Comparison of ENCODE assay signal across 9 mouse cellular contexts in genomic region chr3:88022322-88023191, GRCm38 (mm10). TPM values are rescaled to one million over a fixed set of nuclear protein-coding genes. Genes with fewer than 3 reads are reported as not detected.
DNase-seq lines count a peak whose midpoint lies in the region; ATAC-seq lines count a peak whose summit lies in the region.
"Had no signal": no experiment of that assay in that cellular context is flagged by ENCODE, and none has a peak within 500 bp of the region (broad histone marks: within the 10 kb centered on the region; RNA-seq: fewer than 3 reads in every experiment).

No protein-coding gene starts in this region.

- no peak overlapping the region for H3K27ac ChIP-seq in hindbrain, embryonic 16.5 days (ENCODE audit: low read depth, low read length)
- H3K27ac ChIP-seq: macrophage had no signal

- under 1% methylated on average over 58 of the region's 66 CpGs for WGBS in hindbrain, embryonic 16.5 days

- peaks cover 16% of the 10 kb centered on the region for H3K4me1 ChIP-seq in hindbrain, embryonic 16.5 days (ENCODE audit: control insufficient read depth, insufficient read depth, low read depth, low read length)

- no peaks in the 10 kb centered on the region for H3K9me3 ChIP-seq in hindbrain, embryonic 16.5 days (ENCODE audit: control insufficient read depth, low read length)

- peak overlapping the region; percentile 62 for H3K4me3 ChIP-seq in hindbrain, embryonic 16.5 days (ENCODE audit: low read length)

- DNase-seq in ZHBTc4 (ENCODE audit: low read depth, low spot score), result peak; percentile 96
- peak; percentile 52 to 76 for DNase-seq in cerebellum, postnatal 4 days (ENCODE audit: low spot score in 2 of 2)
- peak; percentile 84 to 85 for DNase-seq in gastrocnemius, adult 8-10 months (ENCODE audit: low spot score in 2 of 2)
- DNase-seq in left cerebral cortex, adult 11 months (ENCODE audit: low spot score), result peak; percentile 76
- peak; percentile 94 for DNase-seq in lung, postnatal 25 days (ENCODE audit: low spot score)
- DNase-seq in retina, embryonic 14.5 days (ENCODE audit: low spot score), result peak; percentile 95
- peak; percentile 74 for DNase-seq in thymus, postnatal 25 days

- H3K9ac ChIP-seq in hindbrain, embryonic 16.5 days (ENCODE audit: low read depth, low read length), result peak overlapping the region; percentile 71

- H3K36me3 ChIP-seq in hindbrain, embryonic 16.5 days (ENCODE audit: control insufficient read depth, insufficient read depth, low read length), result no peaks in the 10 kb centered on the region

- peaks cover 55% of the 10 kb centered on the region for H3K27me3 ChIP-seq in hindbrain, embryonic 16.5 days (replicated peaks; ENCODE audit: control insufficient read depth, insufficient read depth, low read length)

- H3K4me2 ChIP-seq in hindbrain, embryonic 16.5 days (ENCODE audit: low read length), result peak overlapping the region; percentile 90

- ATAC-seq in hindbrain, embryonic 16.5 days, result peak; percentile 93

RNA-seq across cellular contexts. Expression of gene Hapln2, which starts 4.8 kb away (rescaled TPM):
- total RNA-seq in gastrocnemius, adult 8-10 months (2022), result under 1 TPM in 1 of 4 experiments, not detected in 3; 0.11 TPM
- 0.30 and 0.66 TPM in 2 replicates for polyA plus RNA-seq in hindbrain, embryonic 16.5 days (2015; fragmentation: Nextera tagmentation; extraction: Ambion mirVana)
- polyA plus RNA-seq: macrophage had no signal

RNA-seq across cellular contexts. Expression of gene Gpatch4, which starts 20.4 kb away (rescaled TPM):
- 10 to 100 TPM; 24.2 to 30.2 (median 25.5) TPM for total RNA-seq in gastrocnemius, adult 8-10 months (2022)
- polyA plus RNA-seq in hindbrain, embryonic 16.5 days (2015; fragmentation: Nextera tagmentation; extraction: Ambion mirVana), result 34.9 and 35.8 TPM in 2 replicates

RNA-seq across cellular contexts. Expression of gene Bcan, which starts 22.5 kb away (rescaled TPM):
- total RNA-seq in gastrocnemius, adult 8-10 months (2022), result under 1 TPM in 1 of 4 experiments, not detected in 3; 0.15 TPM
- 150 and 186 TPM in 2 replicates for polyA plus RNA-seq in hindbrain, embryonic 16.5 days (2015; fragmentation: Nextera tagmentation; extraction: Ambion mirVana)
- polyA plus RNA-seq: macrophage had no signal

RNA-seq across cellular contexts. Expression of gene Naxe, which starts 35.7 kb away (rescaled TPM):
- total RNA-seq in gastrocnemius, adult 8-10 months (2022), result 10 to 100 TPM; 49.1 to 56.1 (median 50.4) TPM
- polyA plus RNA-seq in hindbrain, embryonic 16.5 days (2015; fragmentation: Nextera tagmentation; extraction: Ambion mirVana), result 158 and 170 TPM in 2 replicates

RNA-seq across cellular contexts. Expression of gene Nes, which starts 51.7 kb away (rescaled TPM):
- 10 to 100 TPM in 2 of 4 experiments, 1 to 10 TPM in 2; 8.7 to 18.0 (median 12.0) TPM for total RNA-seq in gastrocnemius, adult 8-10 months (2022)
- 15.6 and 20.2 TPM in 2 replicates for polyA plus RNA-seq in hindbrain, embryonic 16.5 days (2015; fragmentation: Nextera tagmentation; extraction: Ambion mirVana)
